Mouse (Mus musculus) forebrain, embryonic 11.5 days (tissue): ENCODE results near the gene Ppp1r13b. TPM values are rescaled to one million over a fixed set of nuclear protein-coding genes. Genes with fewer than 3 reads are reported as not detected.

Experiments
- ATAC-seq: fragments of 200-750 bp; cut with Nextera tagmentation; replicated peaks from 2 replicates; pipeline ENCODE4 v1.8.0; 2017; ENCODE audit warnings: moderate TSS enrichment; ENCODE audit not compliant: low FRiP score
- DNase-seq: peaks from one replicate; pipeline ENCODE4 v3.0.0-alpha.2; 2017; ENCODE audit warnings: low spot score
- H3K27ac ChIP-seq: fragments of 300-500 bp; sonication (generic); 2 replicates; pipeline ENCODE4 v1.5.1; 2014; ENCODE audit warnings: low read depth, low read length
- H3K27me3 ChIP-seq: fragments of 300-500 bp; sonication (generic); 2 replicates; pipeline ENCODE4 v1.6.1; 2014; ENCODE audit warnings: mild to moderate bottlenecking, low read length, mixed read lengths; ENCODE audit not compliant: control insufficient read depth, insufficient read depth
- H3K36me3 ChIP-seq: fragments of 300-500 bp; sonication (generic); 2 replicates; pipeline ENCODE4 v1.6.1; 2014; ENCODE audit warnings: mild to moderate bottlenecking, low read length, moderate library complexity, mixed read lengths; ENCODE audit not compliant: control insufficient read depth, insufficient read depth
- H3K4me1 ChIP-seq: fragments of 300-500 bp; sonication (generic); replicated peaks from 2 replicates; pipeline ENCODE4 v1.6.1; 2014; ENCODE audit warnings: low read length, mixed read lengths; ENCODE audit not compliant: control insufficient read depth, insufficient read depth
- H3K4me2 ChIP-seq: fragments of 300-500 bp; sonication (generic); 2 replicates; pipeline ENCODE4 v1.6.1; 2014; ENCODE audit warnings: low read depth, mild to moderate bottlenecking, low read length, moderate library complexity, mixed read lengths; ENCODE audit not compliant: severe bottlenecking
- H3K4me3 ChIP-seq: fragments of 300-500 bp; sonication (generic); 2 replicates; pipeline ENCODE4 v1.5.1; 2014; ENCODE audit warnings: low read depth, low read length
- H3K9ac ChIP-seq: fragments of 300-500 bp; sonication (generic); 2 replicates; pipeline ENCODE4 v1.6.1; 2014; ENCODE audit warnings: low read length
- H3K9me3 ChIP-seq: fragments of 300-500 bp; sonication (generic); 2 replicates; pipeline ENCODE4 v1.6.1; 2016; ENCODE audit warnings: low read length, mixed read lengths; ENCODE audit not compliant: control insufficient read depth
- WGBS: fragments of 180-500 bp; shearing (Covaris S2); extraction: QIAGEN DNeasy Blood & Tissue Kit; methylation state at CpG from one replicate; pipeline ENCODE4 v1.1.7; 2014; 5-methylcytosine and 5-hydroxymethylcytosine counted together
- polyA plus RNA-seq: library from polyadenylated mRNA; unstranded; fragments of >200 nt; fragmentation: Nextera tagmentation; extraction: Ambion mirVana; gene quantifications from 2 replicates; pipeline ENCODE4 v1.2.1, GENCODE M21; 2014

Gene Ppp1r13b
- polyA plus RNA-seq, 1 experiment from 2014 or later, result 6.3 TPM

DNA sequence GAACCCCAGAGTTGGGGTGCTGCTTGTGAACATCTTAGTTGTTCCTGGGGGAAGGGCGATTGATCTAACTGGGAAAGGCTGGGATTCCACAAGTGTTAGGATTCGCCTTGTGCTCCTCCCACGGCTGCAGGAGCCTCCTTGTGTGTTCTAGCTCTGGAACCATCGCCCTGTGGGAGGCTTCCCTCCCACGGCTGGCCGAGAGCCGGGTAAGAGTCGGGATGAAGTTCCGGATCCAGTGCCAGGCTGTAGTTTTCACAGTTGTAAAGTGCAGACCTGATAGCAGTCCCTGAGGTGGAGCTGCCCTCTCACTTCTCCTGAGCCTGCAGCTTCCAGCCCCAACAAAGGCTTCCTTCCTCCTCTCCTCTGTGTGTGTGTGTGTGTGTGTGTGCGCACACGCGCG lies 91.4 kb downstream of the Ppp1r13b start:
- no peak overlapping the region for H3K4me3 ChIP-seq
- WGBS, result 74% methylated on average over 13 of the region's 13 CpGs
- H3K36me3 ChIP-seq, result no peaks in the 10 kb centered on the region
- no peak for DNase-seq
- H3K9me3 ChIP-seq, result no peaks in the 10 kb centered on the region
- H3K4me1 ChIP-seq, result peaks cover 17% of the 10 kb centered on the region
- H3K9ac ChIP-seq, result no peak overlapping the region
- no peak overlapping the region for H3K4me2 ChIP-seq
- no peak overlapping the region for H3K27ac ChIP-seq
- ATAC-seq, result no peak
- H3K27me3 ChIP-seq, result no peaks in the 10 kb centered on the region

GRCm38 (mm10) chr12:111814769-111815762 lies 92.8 kb downstream of the Ppp1r13b start:
- H3K27me3 ChIP-seq, result no peaks in the 10 kb centered on the region
- H3K36me3 ChIP-seq, result no peaks in the 10 kb centered on the region
- peaks cover 17% of the 10 kb centered on the region for H3K4me1 ChIP-seq
- H3K9me3 ChIP-seq, result no peaks in the 10 kb centered on the region
- DNase-seq (no peak), ATAC-seq (no peak)
- peak overlapping the region; percentile 67 for H3K4me2 ChIP-seq
- H3K9ac ChIP-seq, result peak overlapping the region; percentile 73
- H3K4me3 ChIP-seq, result peak overlapping the region; percentile 67
- 29% methylated on average over 19 of the region's 19 CpGs for WGBS
- H3K27ac ChIP-seq, result no peak overlapping the region

DNA sequence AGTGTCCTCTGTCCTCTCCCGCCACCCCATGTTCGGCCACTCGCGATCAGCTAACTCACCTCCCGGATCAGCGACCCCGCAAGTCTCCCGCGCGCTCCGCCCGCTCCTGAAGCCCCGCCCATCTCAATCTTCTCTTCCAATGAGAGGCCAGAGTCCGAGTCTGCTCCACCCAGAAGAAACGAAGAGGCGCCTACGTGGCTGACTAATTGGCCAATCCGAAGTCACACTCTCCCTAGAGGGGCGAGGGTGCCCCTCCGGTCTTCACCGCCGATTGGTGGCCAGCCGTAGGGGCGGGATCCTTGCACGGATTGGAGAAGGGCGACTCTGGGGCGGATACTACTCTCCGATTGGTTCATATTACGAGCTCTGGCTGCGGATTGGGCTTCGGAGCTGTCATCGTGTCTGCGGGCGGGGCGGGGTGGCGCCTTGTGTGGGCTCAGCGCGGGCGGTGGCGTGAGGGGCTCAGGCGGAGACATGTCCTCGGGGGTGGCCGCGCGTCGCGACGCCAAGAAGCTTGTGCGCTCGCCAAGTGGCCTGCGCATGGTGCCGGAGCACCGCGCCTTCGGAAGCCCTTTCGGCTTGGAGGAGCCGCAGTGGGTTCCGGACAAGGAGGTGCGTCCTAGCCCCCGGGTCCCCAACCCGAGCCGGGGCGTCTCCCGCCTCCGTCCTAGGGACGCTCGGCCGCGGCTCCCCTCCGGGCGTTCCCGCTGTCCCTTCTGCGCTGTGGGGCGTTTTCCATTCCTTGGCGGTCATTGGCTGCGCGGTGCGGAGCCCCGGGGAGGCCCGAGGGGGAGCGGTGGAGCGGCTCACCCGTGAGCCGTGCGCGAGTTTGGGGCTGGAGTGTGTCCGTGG lies 93.9 kb downstream of the Ppp1r13b start, which contains the start of the genes Xrcc3 and Zfyve21:
Gene Xrcc3 (minus strand): TSS at position 108 of the 852 bp plus-strand sequence.
Gene Zfyve21 (plus strand): TSS at position 405 of the 852 bp plus-strand sequence.
- Histone ChIP-seq H3K27ac (peak within 1 kb of the TSS; percentile 74), H3K9ac (peak within 1 kb of the TSS; percentile 73), H3K27me3 (no peaks in the 10 kb centered on the region), H3K9me3 (no peaks in the 10 kb centered on the region), H3K4me2 (peak within 1 kb of the TSS; percentile 76), H3K4me1 (peaks cover 21% of the 10 kb centered on the region), H3K36me3 (no peaks in the 10 kb centered on the region), H3K4me3 (peak within 1 kb of the TSS; percentile 67)
- peak; percentile 99 for DNase-seq
- under 1% methylated on average over 87 of the region's 87 CpGs for WGBS
- ATAC-seq, result peak; percentile 99

DNA sequence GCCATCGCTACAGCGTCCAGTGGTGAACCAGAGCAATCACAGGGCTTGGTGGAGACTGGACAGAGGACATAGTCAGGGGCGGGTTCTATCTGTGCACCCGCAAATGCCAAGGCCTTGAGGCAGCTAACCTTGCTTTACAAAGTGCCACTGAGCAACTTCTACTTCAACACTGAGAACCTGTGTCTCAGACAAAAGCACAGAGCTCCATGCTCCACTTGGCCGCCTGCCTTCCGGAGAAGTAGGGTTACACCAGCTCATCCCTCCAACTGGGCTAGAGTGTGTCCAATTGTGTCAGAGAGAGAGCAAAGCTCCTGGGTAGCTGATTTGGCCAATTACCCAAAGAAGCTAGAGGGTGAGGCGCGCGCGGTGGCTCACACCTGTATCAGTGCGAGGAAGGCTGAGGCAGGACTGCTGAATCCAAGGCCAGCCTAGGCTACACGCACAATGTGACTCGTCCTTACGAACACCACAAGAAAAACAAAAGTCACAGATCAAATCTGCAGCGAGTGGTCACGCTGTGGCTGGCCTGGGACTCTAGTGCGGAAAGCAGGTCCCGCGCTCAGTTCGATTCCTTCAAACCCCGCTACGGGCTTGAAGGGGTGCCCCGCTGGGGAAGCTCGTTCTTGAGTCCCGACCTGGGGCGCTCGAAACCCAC lies 94.7 kb downstream of the Ppp1r13b start:
- H3K4me1 ChIP-seq, result peaks cover 19% of the 10 kb centered on the region
- WGBS, result 5% methylated on average over 27 of the region's 27 CpGs
- H3K27me3 ChIP-seq, result no peaks in the 10 kb centered on the region
- peak overlapping the region; percentile 67 for H3K4me3 ChIP-seq
- H3K9ac ChIP-seq, result peak overlapping the region; percentile 50
- H3K4me2 ChIP-seq, result peak overlapping the region; percentile 76
- H3K36me3 ChIP-seq, result no peaks in the 10 kb centered on the region; the same call in 1 of the 2 replicates
- H3K9me3 ChIP-seq, result no peaks in the 10 kb centered on the region
- DNase-seq (no peak), ATAC-seq (peak; percentile 6; the same call in 1 of the 2 replicates)
- no peak overlapping the region for H3K27ac ChIP-seq

DNA sequence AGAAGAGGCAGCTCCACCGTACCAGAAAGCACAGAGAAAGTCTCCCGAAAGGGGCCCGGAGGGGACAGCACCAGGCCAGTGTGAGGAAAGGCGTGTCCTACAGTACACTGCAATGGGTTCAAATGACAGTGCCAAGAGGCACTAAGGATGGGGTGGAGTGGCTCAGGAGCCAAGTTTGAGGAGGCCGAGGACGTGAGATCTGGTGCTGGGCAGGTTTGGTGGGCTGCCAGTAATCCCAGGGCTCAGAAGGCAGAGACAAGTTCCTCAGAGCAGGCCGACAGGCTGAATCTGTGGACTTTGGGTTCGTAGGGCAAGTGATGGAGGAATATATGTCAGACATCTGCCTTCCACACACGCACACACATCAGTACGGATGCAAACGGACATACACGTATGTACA lies 95.3 kb downstream of the Ppp1r13b start:
- no peaks in the 10 kb centered on the region for H3K27me3 ChIP-seq
- no peaks in the 10 kb centered on the region; the same call in 1 of the 2 replicates for H3K36me3 ChIP-seq
- peak overlapping the region; percentile 76 for H3K4me2 ChIP-seq
- H3K4me3 ChIP-seq, result peak overlapping the region; percentile 67
- H3K9ac ChIP-seq, result peak overlapping the region; percentile 50
- DNase-seq (no peak), ATAC-seq (no peak)
- peaks cover 19% of the 10 kb centered on the region for H3K4me1 ChIP-seq
- H3K27ac ChIP-seq, result no peak overlapping the region
- no peaks in the 10 kb centered on the region for H3K9me3 ChIP-seq
- 74% methylated on average over 12 of the region's 12 CpGs for WGBS

GRCm38 (mm10) chr12:111812075-111812474 lies 95.8 kb downstream of the Ppp1r13b start:
- Histone ChIP-seq H3K4me3 (no peak overlapping the region), H3K4me1 (peaks cover 19% of the 10 kb centered on the region)

GRCm38 (mm10) chr12:111809762-111810161 lies 98.1 kb downstream of the Ppp1r13b start:
- Histone ChIP-seq H3K27me3 (no peaks in the 10 kb centered on the region), H3K9ac (no peak overlapping the region)
- 2% methylated on average over 9 of the region's 9 CpGs for WGBS

More at GRCm38 (mm10) chr12:111812075-111812474, 95.8 kb downstream of the Ppp1r13b start:
- ATAC-seq, result no peak
- WGBS, result 90% methylated on average over 13 of the region's 13 CpGs
- H3K9ac ChIP-seq, result no peak overlapping the region
- no peaks in the 10 kb centered on the region for H3K27me3 ChIP-seq
- H3K4me2 ChIP-seq, result no peak overlapping the region
- H3K36me3 ChIP-seq, result no peaks in the 10 kb centered on the region; the same call in 1 of the 2 replicates
- H3K27ac ChIP-seq, result no peak overlapping the region
- H3K9me3 ChIP-seq, result no peaks in the 10 kb centered on the region
- no peak for DNase-seq

DNA sequence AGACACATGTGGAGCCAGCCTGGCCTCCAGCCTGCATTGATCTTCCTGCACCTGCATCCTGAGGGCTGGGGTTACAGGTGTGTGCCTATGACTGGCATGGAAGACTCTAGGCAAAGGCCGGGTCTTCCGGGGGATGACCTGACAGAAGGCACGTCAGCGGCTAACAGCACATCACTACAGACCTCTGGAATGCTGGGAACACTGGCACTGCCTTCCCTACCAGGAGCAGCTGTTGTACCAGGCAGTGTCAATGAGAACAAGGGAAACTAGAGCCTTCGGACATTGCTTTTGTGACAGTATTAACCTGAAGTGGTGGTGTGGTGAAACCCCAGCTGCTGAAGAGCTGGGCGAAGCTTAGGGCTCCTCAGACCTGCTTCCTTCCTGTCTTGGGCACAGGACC lies 99.1 kb downstream of the Ppp1r13b start:
- no peak overlapping the region for H3K27ac ChIP-seq
- 92% methylated on average over 6 of the region's 6 CpGs for WGBS

More at GRCm38 (mm10) chr12:111809762-111810161, 98.1 kb downstream of the Ppp1r13b start:
- Histone ChIP-seq H3K4me3 (no peak overlapping the region), H3K4me2 (no peak overlapping the region), H3K27ac (no peak overlapping the region), H3K9me3 (no peaks in the 10 kb centered on the region), H3K4me1 (peaks cover 10% of the 10 kb centered on the region; the same call in 1 of the 2 replicates), H3K36me3 (peaks cover 5% of the 10 kb centered on the region)
- ATAC-seq, result peak; percentile 7; the same call in 1 of the 2 replicates
- peak; percentile 87 for DNase-seq

More for the DNA sequence above, 99.1 kb downstream of the Ppp1r13b start:
- no peak overlapping the region for H3K9ac ChIP-seq
- H3K9me3 ChIP-seq, result no peaks in the 10 kb centered on the region
- peaks cover 7% of the 10 kb centered on the region for H3K36me3 ChIP-seq
- no peak for ATAC-seq
- peaks cover 10% of the 10 kb centered on the region; the same call in 1 of the 2 replicates for H3K4me1 ChIP-seq
- H3K4me3 ChIP-seq, result no peak overlapping the region
- no peaks in the 10 kb centered on the region for H3K27me3 ChIP-seq
- H3K4me2 ChIP-seq, result no peak overlapping the region
- DNase-seq, result no peak
